Mouse (Mus musculus) liver, postnatal 0 days (tissue): ENCODE results near the gene Ak4.

Experiments used
- CTCF ChIP-seq: sonication (generic); IDR thresholded peaks from 2 replicates; pipeline ENCODE4 v1.5.1; 2016; ENCODE audit warnings: antibody characterized with exemption, low read depth
- EP300 ChIP-seq: IDR thresholded peaks from 2 replicates; pipeline ENCODE4 v1.6.1; 2016; ENCODE audit warnings: antibody characterized with exemption, low read depth, mild to moderate bottlenecking

GRCm38 (mm10) chr4:101460114-101460513, 41.0 kb downstream of the Ak4 start:
- no peak for TF ChIP-seq CTCF
- no peak for TF ChIP-seq EP300
